Mouse (Mus musculus) erythroid progenitor cell, adult 5-6 weeks (primary cell): Measurements from ENCODE around the gene Gm11992. TPM values are rescaled to one million over a fixed set of nuclear protein-coding genes. Genes with fewer than 3 reads are reported as not detected.

Experiments used
- ATAC-seq: replicated peaks from 2 replicates; pipeline ENCODE4 v1.8.0; 2016; ENCODE audit warnings: moderate number of reproducible peaks, mild to moderate bottlenecking, moderate TSS enrichment, inconsistent platforms; ENCODE audit not compliant: poor library complexity, low FRiP score, severe bottlenecking
- total RNA-seq, 2 experiments: library from RNA; stranded (forward) in 1 of 2; stranded (reverse) in 1 of 2; fragments of 150-400 nt in 1 of 2; fragments of 186-747, 209-891 nt in 1 of 2; gene quantifications; 2 replicates each; pipeline versions ENCODE4 v1.2.3 to v1.2.4; 2015 to 2017; ENCODE audit warnings: low replicate concordance in 2 of 2

The Gm11992 gene
- not detected in 2 replicates for total RNA-seq (2015; ENCODE audit: low replicate concordance)
- not detected in 2 replicates for total RNA-seq (2017; ENCODE audit: low replicate concordance)

DNA sequence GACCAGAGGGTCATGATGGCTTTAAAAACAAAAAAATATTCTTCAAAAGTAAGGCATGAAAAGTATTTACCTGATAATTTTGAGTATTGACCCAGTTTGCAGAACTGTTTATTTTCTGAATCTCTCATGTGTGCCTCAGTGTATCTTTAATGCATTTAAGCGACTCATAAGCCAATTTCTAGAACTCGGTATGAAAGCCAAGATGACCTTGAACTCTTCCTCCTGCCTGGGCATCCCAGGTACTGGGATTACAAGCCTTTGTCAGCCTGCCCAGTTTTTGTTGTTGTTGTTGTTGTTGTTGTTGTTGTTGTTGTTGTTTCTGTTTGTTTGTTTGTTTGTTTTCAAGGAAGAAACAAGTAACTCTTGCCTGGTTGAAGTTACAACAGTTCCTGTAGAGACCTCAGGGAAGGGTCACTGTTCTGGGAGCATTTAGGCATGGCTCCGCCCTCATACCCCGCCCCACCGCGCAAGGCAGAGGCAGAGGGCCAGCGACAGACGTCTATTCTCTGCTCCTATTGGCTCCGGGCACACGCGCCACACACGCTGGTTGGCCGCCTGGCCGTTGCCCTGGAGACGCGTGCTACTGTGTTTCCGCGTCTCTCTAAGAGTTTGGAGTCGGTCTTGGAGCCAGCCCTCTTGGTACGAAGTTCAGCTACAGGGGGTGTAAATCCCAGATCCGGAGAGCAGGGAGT is at the start of gene Gm11992:
TSS of gene Gm11992 (plus strand) at position 584 of the 692 bp plus-strand sequence.
- ATAC-seq = peak; percentile 81

GRCm38 (mm10) chr11:9008761-9009160 is 39.6 kb upstream of the Gm11992 start:
- no peak for ATAC-seq

GRCm38 (mm10) chr11:9010416-9010815 is 38.0 kb upstream of the Gm11992 start:
- ATAC-seq = peak; percentile 58

DNA sequence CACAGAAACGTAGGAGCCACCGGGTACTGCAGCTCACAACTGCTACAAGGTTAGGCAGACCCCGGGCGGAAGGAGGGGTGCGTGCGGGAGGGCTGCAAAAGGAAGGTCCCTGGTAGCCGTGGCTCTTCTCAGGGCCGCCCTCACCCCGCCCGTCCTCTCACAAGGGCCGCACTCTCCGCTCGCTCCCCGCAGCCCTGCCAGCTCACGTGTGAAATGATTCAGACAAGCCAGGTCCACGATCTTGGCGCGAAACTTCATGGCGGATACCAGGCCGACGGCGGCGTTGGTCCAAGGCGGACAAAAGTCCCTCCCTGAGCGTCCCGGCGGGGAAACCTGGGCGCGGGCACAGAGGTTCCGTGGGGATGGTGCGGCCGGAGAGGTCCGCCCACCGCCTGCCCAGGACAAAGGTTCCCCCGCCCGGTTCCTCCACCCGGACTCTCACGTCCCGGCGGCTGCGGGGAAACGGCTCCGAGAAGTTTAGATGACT is 37.5 kb upstream of the Gm11992 start, which contains the start of gene Hus1:
TSS of gene Hus1 (minus strand) at position 339 of the 487 bp plus-strand sequence.
- peak; percentile 99 for ATAC-seq

GRCm38 (mm10) chr11:9011348-9011747 is 37.0 kb upstream of the Gm11992 start:
- ATAC-seq = no peak; the same call in 1 of the 2 replicates

DNA sequence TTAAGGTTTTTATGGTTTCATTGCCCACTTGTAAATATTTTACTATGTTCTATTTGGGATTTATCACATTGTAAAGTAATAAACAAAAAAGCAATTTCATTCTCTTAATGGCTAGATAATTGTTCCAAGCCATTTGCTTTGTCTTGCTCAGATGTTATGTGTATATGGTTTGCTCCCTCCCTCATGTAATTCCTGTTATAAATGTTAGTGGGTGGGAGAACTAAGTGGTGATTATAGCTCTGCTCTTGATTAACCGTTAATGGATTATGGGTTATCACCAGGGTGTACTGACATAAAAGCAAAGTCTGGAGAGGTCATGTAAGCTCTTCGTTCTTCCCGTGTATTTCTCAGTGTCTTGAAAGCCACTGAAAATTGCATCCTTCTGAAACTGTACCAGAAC is 33.7 kb upstream of the Gm11992 start:
- ATAC-seq = no peak

- no peak for ATAC-seq
Observed at GRCm38 (mm10) chr11:9018491-9019267, 29.7 kb upstream of the Gm11992 start.

DNA sequence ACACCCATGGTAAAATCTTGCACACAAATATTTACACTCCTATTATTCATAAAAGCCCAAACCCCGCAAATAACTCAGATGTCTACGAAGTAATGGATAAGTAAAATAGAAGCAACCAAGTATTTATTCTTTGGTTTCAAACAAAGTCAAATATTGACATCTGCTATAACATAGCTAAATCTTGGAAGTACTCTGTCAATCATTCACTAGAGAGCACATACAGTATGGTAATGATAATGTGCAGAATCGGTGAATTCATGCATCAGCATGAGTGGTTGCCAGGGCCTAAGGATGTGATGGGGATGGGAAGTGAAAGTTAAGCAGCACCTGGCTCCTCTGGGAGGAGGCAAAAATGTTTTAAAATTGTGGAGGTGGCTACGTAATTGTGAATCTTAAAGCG is 28.2 kb upstream of the Gm11992 start:
- no peak for ATAC-seq

- no peak for ATAC-seq
Observed at GRCm38 (mm10) chr11:9024782-9025181, 23.6 kb upstream of the Gm11992 start.

DNA sequence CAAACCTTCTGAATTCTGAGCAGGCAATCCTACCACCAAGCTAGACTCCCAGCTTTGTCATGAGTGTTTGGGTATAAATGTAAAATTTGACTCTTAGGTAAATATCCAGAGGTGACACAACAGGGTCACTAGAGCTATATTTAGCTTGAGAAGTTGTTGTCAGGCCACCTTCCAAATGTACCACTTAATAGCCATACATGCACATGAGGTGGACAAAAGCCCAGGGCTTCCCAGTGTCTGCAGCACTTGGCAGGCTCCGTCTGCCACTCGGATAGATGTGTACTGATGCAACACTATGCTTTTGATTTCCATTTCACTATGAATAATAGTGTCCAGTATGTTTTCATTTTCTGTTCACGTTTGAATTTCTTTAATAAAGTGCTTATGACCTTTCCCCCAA is 23.2 kb upstream of the Gm11992 start:
- no peak for ATAC-seq

GRCm38 (mm10) chr11:9031530-9031929 is 16.9 kb upstream of the Gm11992 start:
- ATAC-seq = no peak

- ATAC-seq = no peak
Observed at GRCm38 (mm10) chr11:9046546-9046945, 1.8 kb upstream of the Gm11992 start.

GRCm38 (mm10) chr11:9047044-9047443 is 1.4 kb upstream of the Gm11992 start:
- ATAC-seq = no peak

DNA sequence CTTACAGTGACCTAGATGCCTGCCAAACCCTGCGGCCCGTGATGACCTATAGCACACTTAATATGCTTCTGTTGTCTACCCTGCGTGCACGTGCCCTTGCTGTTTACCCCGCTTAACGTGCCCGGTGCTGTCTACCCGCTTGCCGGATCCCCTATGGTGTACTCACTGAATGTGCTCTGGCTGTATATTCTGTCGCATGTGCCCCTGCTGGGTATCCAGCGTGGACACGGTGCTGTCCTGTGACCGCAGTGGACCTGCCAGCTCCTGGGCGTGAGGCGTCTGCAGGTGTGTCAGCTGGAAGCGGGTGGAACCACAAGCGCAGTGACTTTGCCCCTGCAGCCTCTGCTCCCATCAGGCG is 288 bp downstream of the Gm11992 start, which contains the start of gene Sun3:
TSS of gene Sun3 (minus strand) at position 289 of the 358 bp plus-strand sequence.
- 0 out of 2 replicates have a peak, but pooled peaks have one; percentile 16 for ATAC-seq

GRCm38 (mm10) chr11:9050241-9050640 is 1.8 kb downstream of the Gm11992 start:
- no peak for ATAC-seq

- no peak for ATAC-seq
Observed at GRCm38 (mm10) chr11:9051895-9052294, 3.5 kb downstream of the Gm11992 start.

DNA sequence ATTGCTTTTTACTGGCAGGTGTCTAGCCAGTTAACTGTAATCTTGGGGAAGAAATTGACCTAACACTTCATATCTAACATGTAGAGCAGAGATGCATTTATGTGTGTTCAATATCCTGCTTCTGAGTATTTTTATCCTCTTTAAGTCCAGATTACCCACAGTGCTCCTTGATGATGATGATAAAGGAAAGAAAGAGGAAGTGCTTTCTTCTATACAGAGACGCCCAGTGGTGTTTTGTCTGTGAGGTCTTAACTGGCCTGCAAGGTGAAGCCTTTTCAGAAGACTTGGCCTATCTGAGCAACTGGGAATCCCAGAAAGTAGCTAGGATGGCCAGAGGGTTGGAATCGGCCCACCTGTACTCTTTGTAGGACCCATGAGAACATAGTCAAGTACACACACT is 8.5 kb downstream of the Gm11992 start:
- ATAC-seq = no peak

- ATAC-seq = no peak
Observed at GRCm38 (mm10) chr11:9057711-9058110, 9.3 kb downstream of the Gm11992 start.

GRCm38 (mm10) chr11:9060029-9060428 is 11.6 kb downstream of the Gm11992 start:
- no peak for ATAC-seq

GRCm38 (mm10) chr11:9060484-9060883 is 12.1 kb downstream of the Gm11992 start:
- ATAC-seq = no peak

DNA sequence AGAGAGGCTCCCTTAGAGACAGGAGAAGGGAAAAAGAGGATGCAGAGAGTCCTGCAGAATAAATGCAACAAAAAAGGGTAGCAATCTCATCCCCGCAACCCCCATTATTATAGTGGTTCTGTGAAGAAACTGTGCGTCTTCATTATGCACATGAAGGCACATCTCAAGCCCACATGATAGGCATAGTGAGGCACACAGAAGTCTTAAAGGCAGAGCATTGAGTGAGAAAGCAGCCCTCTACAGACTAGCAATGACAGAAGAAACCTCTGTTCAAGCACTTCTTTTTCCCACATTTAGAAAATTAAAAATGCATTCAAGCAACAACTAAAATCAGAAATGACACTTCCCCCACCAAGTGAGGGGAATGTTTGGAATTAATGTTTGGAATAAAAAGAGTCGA is 28.1 kb downstream of the Gm11992 start:
- ATAC-seq = no peak
